In genomic region chr10:105020471-105021120, GRCm38 (mm10) we compare ENCODE assay signal across 10 mouse cellular contexts.
DNase-seq lines count a peak whose midpoint lies in the region; ATAC-seq and TF ChIP-seq lines count a peak whose summit lies in the region.
"Had no signal": no experiment of that assay in that cellular context is flagged by ENCODE, and none has a peak within 500 bp of the region (broad histone marks: within the 10 kb centered on the region; RNA-seq: fewer than 3 reads in every experiment).

No protein-coding gene starts in this region.

- WGBS in hindbrain, embryonic 11.5 days, result 63% methylated on average over 14 of the region's 14 CpGs
- 76% methylated on average over 14 of the region's 14 CpGs for WGBS in hindbrain, embryonic 10.5 days
- WGBS in intestine, embryonic 16.5 days, result 48% methylated on average over 14 of the region's 14 CpGs
- WGBS in neural tube, embryonic 12.5 days, result 49% methylated on average over 14 of the region's 14 CpGs
- 69% methylated on average over 14 of the region's 14 CpGs for WGBS in heart, embryonic 11.5 days (ENCODE audit: insufficient replicate concordance)

- no peaks in the 10 kb centered on the region for H3K27me3 ChIP-seq in hindbrain, embryonic 11.5 days (ENCODE audit: control insufficient read depth, insufficient read depth, low read length)
- H3K27me3 ChIP-seq in hindbrain, embryonic 10.5 days (ENCODE audit: insufficient read depth, poor library complexity, severe bottlenecking), result no peaks in the 10 kb centered on the region
- H3K27me3 ChIP-seq in intestine, embryonic 16.5 days (replicated peaks; ENCODE audit: control insufficient read depth, insufficient read depth, low read length), result no peaks in the 10 kb centered on the region
- H3K27me3 ChIP-seq in neural tube, embryonic 12.5 days (replicated peaks), result no peaks in the 10 kb centered on the region
- no peaks in the 10 kb centered on the region for H3K27me3 ChIP-seq in heart, embryonic 11.5 days (ENCODE audit: control insufficient read depth, insufficient read depth, low read length)

- no peak for TF ChIP-seq POLR2A in brain, embryonic 14.5 days (IDR thresholded peaks at IDR 0.05; ENCODE audit: borderline replicate concordance, extremely low read depth, insufficient read depth, insufficient read length, poor library complexity, severe bottlenecking)

- no peaks in the 10 kb centered on the region for H3K36me3 ChIP-seq in hindbrain, embryonic 11.5 days (ENCODE audit: control insufficient read depth, insufficient read depth, low read length)
- no peaks in the 10 kb centered on the region for H3K36me3 ChIP-seq in hindbrain, embryonic 10.5 days
- no peaks in the 10 kb centered on the region for H3K36me3 ChIP-seq in intestine, embryonic 16.5 days (ENCODE audit: control insufficient read depth, insufficient read depth, low read length)
- no peaks in the 10 kb centered on the region for H3K36me3 ChIP-seq in neural tube, embryonic 12.5 days
- no peaks in the 10 kb centered on the region for H3K36me3 ChIP-seq in heart, embryonic 11.5 days (ENCODE audit: control insufficient read depth, insufficient read depth, low read length)
- H3K36me3 ChIP-seq: heart, embryonic 10.5 days had no signal

- no peak overlapping the region for H3K4me3 ChIP-seq in hindbrain, embryonic 11.5 days (ENCODE audit: low read depth, low read length)
- H3K4me3 ChIP-seq in hindbrain, embryonic 10.5 days, result no peak overlapping the region
- no peak overlapping the region for H3K4me3 ChIP-seq in intestine, embryonic 16.5 days (ENCODE audit: low read length)
- no peak overlapping the region for H3K4me3 ChIP-seq in neural tube, embryonic 12.5 days
- no peak overlapping the region for H3K4me3 ChIP-seq in heart, embryonic 11.5 days (ENCODE audit: low read depth, low read length)
- H3K4me3 ChIP-seq: heart, embryonic 10.5 days had no signal

- H3K4me2 ChIP-seq in hindbrain, embryonic 11.5 days (replicated peaks; ENCODE audit: low read depth, low read length), result no peak overlapping the region
- H3K4me2 ChIP-seq in intestine, embryonic 16.5 days (ENCODE audit: low read depth, low read length), result no peak overlapping the region
- H3K4me2 ChIP-seq in neural tube, embryonic 12.5 days (replicated peaks), result peak overlapping the region; percentile 12
- no peak overlapping the region for H3K4me2 ChIP-seq in heart, embryonic 11.5 days

- H3K27ac ChIP-seq in hindbrain, embryonic 11.5 days (ENCODE audit: low read depth, low read length), result no peak overlapping the region
- H3K27ac ChIP-seq in hindbrain, embryonic 10.5 days, result no peak overlapping the region
- peak overlapping the region; percentile 46; the same call in 1 of the 2 replicates for H3K27ac ChIP-seq in intestine, embryonic 16.5 days (ENCODE audit: low read length)
- no peak overlapping the region for H3K27ac ChIP-seq in neural tube, embryonic 12.5 days
- H3K27ac ChIP-seq in heart, embryonic 11.5 days (ENCODE audit: low read depth, low read length), result no peak overlapping the region
- H3K27ac ChIP-seq: heart, embryonic 10.5 days had no signal

- H3K9ac ChIP-seq in hindbrain, embryonic 11.5 days (ENCODE audit: low read depth, low read length), result no peak overlapping the region
- H3K9ac ChIP-seq in intestine, embryonic 16.5 days (ENCODE audit: low read depth, low read length), result no peak overlapping the region
- H3K9ac ChIP-seq in neural tube, embryonic 12.5 days, result no peak overlapping the region
- H3K9ac ChIP-seq in heart, embryonic 11.5 days (ENCODE audit: low read depth, low read length), result no peak overlapping the region

- TF ChIP-seq CTCF in brain, embryonic 14.5 days (IDR thresholded peaks at IDR 0.05; ENCODE audit: borderline replicate concordance, extremely low read depth, insufficient read depth, insufficient read length), result no peak

- H3K4me1 ChIP-seq in hindbrain, embryonic 11.5 days (replicated peaks; ENCODE audit: control insufficient read depth, insufficient read depth, low read length), result no peaks in the 10 kb centered on the region
- peaks cover 9% of the 10 kb centered on the region; the same call in 1 of the 2 replicates for H3K4me1 ChIP-seq in hindbrain, embryonic 10.5 days (replicated peaks)
- H3K4me1 ChIP-seq in intestine, embryonic 16.5 days (ENCODE audit: control insufficient read depth, insufficient read depth, low read length), result no peaks in the 10 kb centered on the region
- peaks cover 6% of the 10 kb centered on the region; the same call in 1 of the 2 replicates for H3K4me1 ChIP-seq in neural tube, embryonic 12.5 days
- H3K4me1 ChIP-seq in heart, embryonic 11.5 days (ENCODE audit: control insufficient read depth, insufficient read depth, low read length), result no peaks in the 10 kb centered on the region
- H3K4me1 ChIP-seq: heart, embryonic 10.5 days had no signal

- no peak for DNase-seq in hindbrain, embryonic 11.5 days (ENCODE audit: low spot score)
- DNase-seq in hindbrain, embryonic 10.5 days (ENCODE audit: low spot score), result no peak
- peak; percentile 50 for DNase-seq in brain, embryonic 14.5 days (ENCODE audit: low read depth)
- DNase-seq in heart, adult 18-20 months, result no peak
- DNase-seq in c-Kit-positive CD71-positive TER-119-positive erythroid progenitor cells, embryonic 14.5 days (ENCODE audit: low spot score), result no peak

- no peaks in the 10 kb centered on the region for H3K9me3 ChIP-seq in hindbrain, embryonic 11.5 days (ENCODE audit: control insufficient read depth, low read length)
- no peaks in the 10 kb centered on the region for H3K9me3 ChIP-seq in hindbrain, embryonic 10.5 days
- no peaks in the 10 kb centered on the region for H3K9me3 ChIP-seq in intestine, embryonic 16.5 days (ENCODE audit: control insufficient read depth, low read length)
- no peaks in the 10 kb centered on the region for H3K9me3 ChIP-seq in neural tube, embryonic 12.5 days
- no peaks in the 10 kb centered on the region for H3K9me3 ChIP-seq in heart, embryonic 11.5 days (replicated peaks; ENCODE audit: control insufficient read depth, low read length)
- H3K9me3 ChIP-seq: heart, embryonic 10.5 days had no signal

- ATAC-seq in hindbrain, embryonic 11.5 days (ENCODE audit: low FRiP score), result peak; percentile 49; the same call in 1 of the 2 replicates
- no peak for ATAC-seq in intestine, embryonic 16.5 days
- no peak for ATAC-seq in neural tube, embryonic 12.5 days (ENCODE audit: low FRiP score, low read depth)
- ATAC-seq in heart, embryonic 11.5 days (replicated peaks; ENCODE audit: insufficient number of reproducible peaks, low FRiP score, low TSS enrichment), result no peak
- ATAC-seq: inflammation-experienced regulatory T-cells, adult 6 months had no signal
